Mouse (Mus musculus) splenic B cell, adult 2 months (primary cell): ENCODE measurements around the gene Igfbp6.
A peak's percentile ranks its signal among the peaks of the same experiment; 100 is the strongest.
"Not testable (repeated sequence)": the region's sequence is repeated elsewhere in the genome, so short reads cannot be mapped to it uniquely, and the experiment has no call there.

Source experiments
- DNase-seq: peaks from one replicate; pipeline ENCODE4 v3.0.0-alpha.2; 2011; ENCODE audit warnings: low read depth, low spot score
- H3K27me3 ChIP-seq: 2 replicates; pipeline ENCODE4 v1.6.1; 2012; ENCODE audit warnings: mild to moderate bottlenecking, low read length, moderate library complexity, mixed read lengths; ENCODE audit not compliant: control insufficient read depth, poor library complexity, insufficient read depth, severe bottlenecking
- H3K36me3 ChIP-seq: 2 replicates; pipeline ENCODE4 v1.6.1; 2012; ENCODE audit warnings: mild to moderate bottlenecking, low read length, moderate library complexity, mixed read lengths; ENCODE audit not compliant: control insufficient read depth, poor library complexity, insufficient read depth, severe bottlenecking

The Igfbp6 gene

GRCm38 (mm10) chr15:102144726-102145125, 564 bp downstream of the Igfbp6 start:
- Histone ChIP-seq H3K36me3 (no peaks in the 10 kb centered on the region), H3K27me3 (0 out of 2 replicates have a peak, but pooled peaks cover 1% of the 10 kb centered on the region)
- DNase-seq: no peak

GRCm38 (mm10) chr15:102145330-102145729, 1.2 kb downstream of the Igfbp6 start:
- no peak for DNase-seq
- 0 out of 2 replicates have a peak, but pooled peaks cover 1% of the 10 kb centered on the region for H3K27me3 ChIP-seq
- no peaks in the 10 kb centered on the region for H3K36me3 ChIP-seq

- DNase-seq: no peak
Observed at GRCm38 (mm10) chr15:102146089-102146488, 1.9 kb downstream of the Igfbp6 start.

GRCm38 (mm10) chr15:102146882-102147281, 2.7 kb downstream of the Igfbp6 start:
- Histone ChIP-seq H3K36me3 (no peaks in the 10 kb centered on the region), H3K27me3 (0 out of 2 replicates have a peak, but pooled peaks cover 1% of the 10 kb centered on the region)
- peak; percentile 60 for DNase-seq

More at GRCm38 (mm10) chr15:102146089-102146488, 1.9 kb downstream of the Igfbp6 start:
- H3K27me3 ChIP-seq: 0 out of 2 replicates have a peak, but pooled peaks cover 1% of the 10 kb centered on the region
- H3K36me3 ChIP-seq: no peaks in the 10 kb centered on the region

GRCm38 (mm10) chr15:102147674-102148402, 3.7 kb downstream of the Igfbp6 start:
- DNase-seq: no peak
- H3K36me3 ChIP-seq: no peaks in the 10 kb centered on the region

GRCm38 (mm10) chr15:102149561-102149960, 5.4 kb downstream of the Igfbp6 start:
- 0 out of 2 replicates have a peak, but pooled peaks cover 1% of the 10 kb centered on the region for H3K27me3 ChIP-seq
- no peak for DNase-seq

More at GRCm38 (mm10) chr15:102147674-102148402, 3.7 kb downstream of the Igfbp6 start:
- H3K27me3 ChIP-seq: 0 out of 2 replicates have a peak, but pooled peaks cover 1% of the 10 kb centered on the region

GRCm38 (mm10) chr15:102150301-102151135, 6.4 kb downstream of the Igfbp6 start, which contains the start of gene Soat2:
Gene Soat2, plus strand, starts transcription at chr15:102150526.
- Histone ChIP-seq H3K27me3 (no peaks in the 10 kb centered on the region), H3K36me3 (no peaks in the 10 kb centered on the region)
- no peak for DNase-seq

More at GRCm38 (mm10) chr15:102149561-102149960, 5.4 kb downstream of the Igfbp6 start:
- no peaks in the 10 kb centered on the region for H3K36me3 ChIP-seq

- no peak for DNase-seq
Observed at GRCm38 (mm10) chr15:102152646-102153045, 8.5 kb downstream of the Igfbp6 start.

GRCm38 (mm10) chr15:102155006-102155405, 10.8 kb downstream of the Igfbp6 start:
- not testable (repeated sequence) for H3K27me3 ChIP-seq, DNase-seq, H3K36me3 ChIP-seq

More at GRCm38 (mm10) chr15:102152646-102153045, 8.5 kb downstream of the Igfbp6 start:
- Histone ChIP-seq H3K27me3 (no peaks in the 10 kb centered on the region), H3K36me3 (no peaks in the 10 kb centered on the region)

- Histone ChIP-seq H3K27me3 (no peaks in the 10 kb centered on the region), H3K36me3 (no peaks in the 10 kb centered on the region)
- DNase-seq: no peak
Observed at GRCm38 (mm10) chr15:102156836-102157235, 12.7 kb downstream of the Igfbp6 start.

- no peaks in the 10 kb centered on the region for H3K27me3 ChIP-seq
- H3K36me3 ChIP-seq: no peaks in the 10 kb centered on the region
- DNase-seq: no peak
Observed at GRCm38 (mm10) chr15:102160415-102161060, 16.4 kb downstream of the Igfbp6 start.

GRCm38 (mm10) chr15:102163900-102164693, 19.9 kb downstream of the Igfbp6 start:
- H3K27me3 ChIP-seq: no peaks in the 10 kb centered on the region
- no peaks in the 10 kb centered on the region for H3K36me3 ChIP-seq
- DNase-seq: no peak

- DNase-seq: no peak
- Histone ChIP-seq H3K27me3 (no peaks in the 10 kb centered on the region), H3K36me3 (no peaks in the 10 kb centered on the region)
Observed at GRCm38 (mm10) chr15:102165468-102166100, 21.4 kb downstream of the Igfbp6 start.
